Mouse (Mus musculus) spleen, adult 2 months (tissue): Measurements from ENCODE around the gene Gfod1.

Experiments used
- CTCF ChIP-seq: fragments of 200-500 bp; IDR thresholded peaks from 2 replicates; pipeline ENCODE4 v1.5.1; 2011; ENCODE audit warnings: mild to moderate bottlenecking, inconsistent platforms; ENCODE audit not compliant: insufficient read depth, insufficient read length, insufficient replicate concordance; ENCODE audit errors: extremely low read depth
- POLR2A ChIP-seq: fragments of 200-500 bp; IDR thresholded peaks from 2 replicates; pipeline ENCODE4 v1.6.1; 2011; ENCODE audit warnings: low read depth, low read length, inconsistent platforms

- TF ChIP-seq CTCF (no peak), POLR2A (no peak)
Measured at GRCm38 (mm10) chr13:43325427-43325826, 21.5 kb upstream of the Gfod1 start.
